Mouse (Mus musculus): ENCODE results near the gene Shisa8.
A peak's percentile ranks its signal among the peaks of the same experiment; 100 is the strongest.

Shisa8 gene

DNA sequence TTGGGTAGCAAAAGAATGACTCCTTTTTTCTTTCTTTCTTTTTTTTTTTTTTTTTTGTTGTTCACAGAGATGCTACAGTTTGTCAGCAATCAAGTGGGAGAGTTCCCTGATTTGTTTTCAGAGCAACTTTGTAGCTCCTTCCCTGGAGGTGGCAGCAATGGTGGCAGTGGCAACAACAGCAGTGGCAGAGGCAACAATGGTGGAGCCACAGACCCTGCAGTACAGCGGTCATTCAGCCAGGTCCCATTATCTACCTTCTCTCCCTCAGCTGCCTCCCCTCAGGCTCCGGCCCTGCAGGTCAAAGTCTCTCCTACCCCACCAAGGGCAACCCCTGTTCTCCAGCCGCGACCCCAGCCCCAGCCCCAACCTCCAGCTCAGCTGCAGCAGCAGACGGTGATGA, 42.9 kb downstream of the Shisa8 start:
- no peak for DNase-seq

GRCm38 (mm10) chr15:82167201-82168168, 45.1 kb downstream of the Shisa8 start:
- peak; percentile 76 for DNase-seq

- DNase-seq, result no peak
Measured at GRCm38 (mm10) chr15:82166240-82167100, 46.1 kb downstream of the Shisa8 start.

GRCm38 (mm10) chr15:82165332-82166239, 47.0 kb downstream of the Shisa8 start:
- DNase-seq, result peak; percentile 90

GRCm38 (mm10) chr15:82164496-82164895, 48.1 kb downstream of the Shisa8 start:
- no peak for DNase-seq

DNA sequence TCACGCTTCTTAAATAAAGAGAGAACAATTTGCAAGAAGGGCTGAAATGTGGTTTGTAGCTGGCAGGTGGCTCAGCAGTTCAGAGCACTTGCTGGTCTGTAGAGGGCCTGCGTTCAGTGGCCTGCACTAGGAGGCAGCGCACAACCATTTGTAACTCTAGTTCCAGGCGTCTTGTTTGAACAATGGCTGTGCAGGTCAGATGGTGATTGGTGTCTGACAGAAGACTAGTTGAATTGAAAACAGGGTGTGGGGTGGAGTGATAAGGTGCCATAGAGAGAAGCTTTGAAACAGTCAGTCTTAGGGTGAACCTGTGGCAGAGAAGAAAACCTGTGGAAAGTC, 48.6 kb downstream of the Shisa8 start:
- DNase-seq, result no peak

DNA sequence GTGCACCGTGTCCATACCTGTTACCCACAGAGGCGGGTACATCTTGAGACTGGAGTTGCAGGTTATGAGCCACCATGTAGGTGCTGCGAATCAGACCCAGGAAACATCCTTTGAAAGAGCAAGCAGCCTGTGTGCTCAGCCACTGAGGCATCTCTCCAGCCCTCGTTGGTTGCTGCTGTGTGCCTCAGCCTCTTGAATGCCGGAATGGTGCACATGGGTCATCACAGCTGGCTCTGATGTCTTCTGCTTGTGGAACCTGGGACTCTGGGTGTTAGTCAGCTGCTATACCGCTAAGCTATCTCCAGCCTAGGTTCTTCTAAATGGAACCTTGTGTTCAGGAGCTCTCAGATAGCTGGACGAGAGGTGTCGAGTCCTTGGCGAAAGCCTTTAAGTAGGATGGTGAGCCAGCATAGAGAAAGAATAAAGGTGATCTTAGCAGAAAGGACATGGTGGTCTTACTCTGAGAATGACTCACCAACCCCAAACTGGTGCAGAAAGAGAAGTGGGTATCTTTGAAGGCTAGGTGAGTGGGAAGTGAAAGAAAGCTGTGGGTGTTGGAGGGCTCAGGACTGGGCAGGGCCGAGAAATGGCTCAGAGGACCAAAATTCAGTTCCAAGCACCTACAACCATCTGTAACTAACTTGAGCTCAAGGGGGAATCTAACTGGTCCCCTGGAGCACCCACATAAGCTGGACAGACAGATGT, 49.1 kb downstream of the Shisa8 start:
- DNase-seq, result no peak

DNA sequence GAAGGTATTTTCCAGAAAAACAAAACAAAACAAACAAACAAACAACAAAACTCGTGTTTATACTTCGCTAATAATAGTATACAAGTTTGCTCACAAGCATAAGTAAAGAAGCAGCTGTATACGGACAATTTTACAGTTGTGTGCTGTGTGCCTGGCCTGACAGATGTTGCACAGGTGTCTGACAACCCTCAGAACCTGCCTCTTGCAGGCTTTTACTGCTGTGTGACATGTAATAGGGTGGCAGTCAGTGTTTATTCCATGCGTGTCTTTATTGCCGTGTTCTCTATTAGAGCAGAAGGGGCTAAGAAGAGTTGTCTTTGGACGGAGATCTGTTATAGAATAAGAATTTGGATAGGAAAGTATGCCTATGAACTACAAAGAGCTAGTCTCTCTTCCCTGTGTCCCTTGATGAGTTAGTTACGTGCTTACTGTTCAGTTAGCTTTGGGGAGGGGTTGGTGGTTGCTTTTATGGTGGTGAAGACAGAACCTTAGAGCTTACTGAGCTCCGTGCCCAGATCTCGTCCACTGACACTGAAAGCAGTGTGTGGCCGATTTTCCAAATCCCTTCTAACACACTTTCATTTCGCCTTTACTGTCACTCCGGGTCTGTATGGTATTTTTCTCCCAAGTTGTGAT, 50.5 kb downstream of the Shisa8 start:
- DNase-seq, result no peak

DNA sequence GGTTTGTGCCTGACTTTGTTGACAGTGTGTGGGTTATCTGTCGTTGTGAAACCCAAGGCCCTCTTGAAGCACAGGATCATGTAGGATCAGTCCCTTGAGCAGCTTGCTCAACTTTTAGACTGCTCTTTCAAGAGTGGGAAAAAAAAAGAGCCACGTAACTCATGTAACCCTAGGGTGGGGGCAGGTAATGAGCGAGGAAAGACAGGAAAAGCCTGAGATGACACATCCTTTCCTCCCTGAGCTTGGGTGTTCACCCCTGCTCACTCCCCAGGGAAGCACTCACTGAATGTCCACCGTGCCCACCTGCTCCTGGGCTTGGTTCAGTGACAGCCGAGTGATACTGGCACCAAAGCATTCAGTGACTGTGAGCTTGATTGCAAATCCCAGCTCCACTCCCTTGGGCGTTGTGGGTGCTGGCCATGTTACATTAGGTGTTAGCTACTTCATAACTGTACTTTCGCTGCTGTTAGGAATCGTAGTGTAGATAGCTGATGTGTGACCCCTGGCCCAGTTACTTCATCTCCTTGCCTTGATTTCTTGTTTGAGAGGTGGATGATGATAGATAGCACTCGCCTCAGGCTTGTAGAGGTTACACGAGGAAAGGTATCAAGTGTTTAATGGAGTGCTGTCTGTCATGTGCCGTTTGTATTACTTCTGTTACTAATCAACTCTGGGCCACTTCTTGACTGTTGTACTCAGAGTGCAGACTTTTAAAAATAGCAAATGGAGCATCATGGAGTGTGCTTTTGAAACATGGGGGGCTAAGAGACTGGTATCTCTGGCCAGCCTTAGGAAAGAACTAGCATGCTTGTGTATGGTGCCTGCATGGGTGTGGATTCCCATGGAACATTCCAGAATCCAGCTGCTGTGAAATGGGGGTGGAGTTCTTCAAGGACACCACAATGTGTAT, 51.6 kb downstream of the Shisa8 start:
- DNase-seq, result no peak

- DNase-seq, result no peak
Measured at GRCm38 (mm10) chr15:82159471-82159870, 53.1 kb downstream of the Shisa8 start.

GRCm38 (mm10) chr15:82158243-82159035, 54.2 kb downstream of the Shisa8 start:
- DNase-seq, result no peak

- DNase-seq, result no peak
Measured at GRCm38 (mm10) chr15:82156902-82157301, 55.7 kb downstream of the Shisa8 start.

DNA sequence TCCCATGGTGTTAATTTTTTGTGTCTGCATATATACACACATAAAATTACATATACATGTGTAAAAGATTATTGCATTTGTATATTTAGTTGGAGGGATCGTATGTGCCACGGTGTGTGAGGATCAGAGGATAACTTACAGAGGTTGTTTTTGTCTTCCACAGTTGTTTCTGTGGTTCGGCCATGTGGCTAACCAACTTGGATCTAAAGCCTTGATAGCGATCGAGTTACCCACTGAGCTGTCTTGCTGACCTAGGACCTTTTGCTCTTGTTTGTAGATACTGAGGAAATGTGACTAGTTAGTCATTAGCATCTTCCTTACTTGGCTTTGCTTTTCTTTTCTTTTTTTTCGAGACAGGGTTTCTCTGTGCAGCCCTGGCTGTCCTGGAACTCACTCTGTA, 56.3 kb downstream of the Shisa8 start:
- DNase-seq, result no peak
